In genomic region chr17:50675231-50675630, GRCm38 (mm10) we compare ENCODE assay signal across 13 mouse cellular contexts.
DNase-seq lines count a peak whose midpoint lies in the region; ATAC-seq and TF ChIP-seq lines count a peak whose summit lies in the region.
"Had no signal": no experiment of that assay in that cellular context is flagged by ENCODE, and none has a peak within 500 bp of the region (broad histone marks: within the 10 kb centered on the region; RNA-seq: fewer than 3 reads in every experiment).

No protein-coding gene starts in this region.

- TF ChIP-seq POLR2A in lung, adult 2 months (IDR thresholded peaks at IDR 0.05; ENCODE audit: borderline replicate concordance, extremely low read depth, low read depth, low read length): no peak
- no peak for TF ChIP-seq POLR2A in heart, adult 2 months (IDR thresholded peaks at IDR 0.05; ENCODE audit: insufficient read depth, low read depth, low read length)

- 65% methylated on average over 11 of the region's 11 CpGs for WGBS in kidney, postnatal 0 days
- 63% methylated on average over 11 of the region's 11 CpGs for WGBS in kidney, embryonic 15.5 days
- 54% methylated on average over 11 of the region's 11 CpGs for WGBS in lung, embryonic 14.5 days
- 74% methylated on average over 11 of the region's 11 CpGs for WGBS in lung, adult 2 months
- WGBS in lung, postnatal 0 days: 57% methylated on average over 11 of the region's 11 CpGs
- 83% methylated on average over 11 of the region's 11 CpGs for WGBS in heart, adult 2 months

- TF ChIP-seq CTCF in kidney, postnatal 0 days (IDR thresholded peaks at IDR 0.05; ENCODE audit: low read depth): no peak
- no peak for TF ChIP-seq CTCF in lung, embryonic 14.5 days (IDR thresholded peaks at IDR 0.05; ENCODE audit: low read depth)
- TF ChIP-seq CTCF in lung, adult 2 months (IDR thresholded peaks at IDR 0.05; ENCODE audit: insufficient read depth, low read length): no peak
- TF ChIP-seq CTCF in lung, postnatal 0 days (IDR thresholded peaks at IDR 0.05): no peak
- TF ChIP-seq CTCF in heart, adult 2 months (IDR thresholded peaks at IDR 0.05): no peak

- H3K9ac ChIP-seq in kidney, postnatal 0 days (ENCODE audit: low read depth, low read length): no peak overlapping the region
- no peak overlapping the region for H3K9ac ChIP-seq in kidney, embryonic 15.5 days
- no peak overlapping the region for H3K9ac ChIP-seq in lung, embryonic 14.5 days
- H3K9ac ChIP-seq in lung, postnatal 0 days (replicated peaks; ENCODE audit: low read depth): no peak overlapping the region
- H3K9ac ChIP-seq in heart, adult 2 months (ENCODE audit: low read depth, low read length): no peak overlapping the region
- H3K9ac ChIP-seq: embryonic facial prominence, embryonic 12.5 days; liver, embryonic 15.5 days; midbrain, embryonic 12.5 days had no signal

- TF ChIP-seq EP300 in lung, postnatal 0 days (IDR thresholded peaks at IDR 0.05): no peak
- TF ChIP-seq EP300 in heart, adult 2 months (IDR thresholded peaks at IDR 0.05; ENCODE audit: insufficient read depth, low read depth, low read length): no peak

- H3K27ac ChIP-seq in kidney, postnatal 0 days: no peak overlapping the region
- H3K27ac ChIP-seq in kidney, embryonic 15.5 days: no peak overlapping the region
- peak overlapping the region; percentile 48; the same call in 1 of the 2 replicates for H3K27ac ChIP-seq in lung, embryonic 14.5 days (ENCODE audit: low read depth)
- 0 out of 2 replicates have a peak overlapping the region, but pooled peaks have one; percentile 21 for H3K27ac ChIP-seq in lung, postnatal 0 days (ENCODE audit: low read length)
- no peak overlapping the region for H3K27ac ChIP-seq in heart, adult 2 months
- H3K27ac ChIP-seq: embryonic facial prominence, embryonic 12.5 days; heart, embryonic 10.5 days; liver, embryonic 15.5 days; midbrain, embryonic 12.5 days had no signal

- no peak for ATAC-seq in kidney, postnatal 0 days (replicated peaks; ENCODE audit: low FRiP score, low read depth)
- no peak for ATAC-seq in kidney, embryonic 15.5 days (replicated peaks; ENCODE audit: low FRiP score)
- ATAC-seq in lung, embryonic 14.5 days (ENCODE audit: insufficient read depth): no peak
- peak; percentile 76 for ATAC-seq in lung, postnatal 0 days

- no peaks in the 10 kb centered on the region for H3K4me1 ChIP-seq in kidney, postnatal 0 days (replicated peaks; ENCODE audit: insufficient read depth, low read length)
- H3K4me1 ChIP-seq in kidney, embryonic 15.5 days: peaks cover 8% of the 10 kb centered on the region
- H3K4me1 ChIP-seq in lung, embryonic 14.5 days (ENCODE audit: insufficient read depth): no peaks in the 10 kb centered on the region; the same call in 1 of the 2 replicates
- H3K4me1 ChIP-seq in lung, adult 2 months (ENCODE audit: control insufficient read depth, insufficient read depth, low read length): no peaks in the 10 kb centered on the region; the same call in 1 of the 2 replicates
- no peaks in the 10 kb centered on the region for H3K4me1 ChIP-seq in lung, postnatal 0 days (ENCODE audit: insufficient read depth, low read depth, low read length)
- peaks cover 15% of the 10 kb centered on the region for H3K4me1 ChIP-seq in heart, adult 2 months (ENCODE audit: control insufficient read depth, insufficient read depth, low read length)
- H3K4me1 ChIP-seq: midbrain, embryonic 12.5 days had no signal

- intact Hi-C loops in heart, adult 2 months (cut with DNase I): no loop called here

- H3K36me3 ChIP-seq in kidney, postnatal 0 days (ENCODE audit: insufficient read depth, low read length): no peaks in the 10 kb centered on the region
- H3K36me3 ChIP-seq in kidney, embryonic 15.5 days: no peaks in the 10 kb centered on the region
- H3K36me3 ChIP-seq in lung, embryonic 14.5 days (ENCODE audit: insufficient read depth): no peaks in the 10 kb centered on the region
- H3K36me3 ChIP-seq in lung, postnatal 0 days (ENCODE audit: insufficient read depth, low read length): no peaks in the 10 kb centered on the region
- H3K36me3 ChIP-seq in heart, adult 2 months (ENCODE audit: control insufficient read depth, insufficient read depth, low read length): no peaks in the 10 kb centered on the region; the same call in 1 of the 2 replicates
- H3K36me3 ChIP-seq: embryonic facial prominence, embryonic 12.5 days; heart, embryonic 10.5 days; liver, embryonic 15.5 days; midbrain, embryonic 12.5 days had no signal

- H3K9me3 ChIP-seq in kidney, postnatal 0 days (replicated peaks; ENCODE audit: low read length): no peaks in the 10 kb centered on the region
- H3K9me3 ChIP-seq in kidney, embryonic 15.5 days (replicated peaks): no peaks in the 10 kb centered on the region
- no peaks in the 10 kb centered on the region for H3K9me3 ChIP-seq in lung, embryonic 14.5 days (ENCODE audit: low read depth, low read length)
- no peaks in the 10 kb centered on the region for H3K9me3 ChIP-seq in lung, postnatal 0 days (ENCODE audit: low read length)
- H3K9me3 ChIP-seq: embryonic facial prominence, embryonic 12.5 days; heart, embryonic 10.5 days; liver, embryonic 15.5 days; midbrain, embryonic 12.5 days had no signal

- H3K4me2 ChIP-seq in kidney, postnatal 0 days (ENCODE audit: low read length): no peak overlapping the region
- H3K4me2 ChIP-seq in kidney, embryonic 15.5 days: no peak overlapping the region
- H3K4me2 ChIP-seq in lung, embryonic 14.5 days: no peak overlapping the region
- no peak overlapping the region for H3K4me2 ChIP-seq in lung, postnatal 0 days (replicated peaks; ENCODE audit: low read depth, low read length)
- H3K4me2 ChIP-seq: embryonic facial prominence, embryonic 12.5 days; liver, embryonic 15.5 days; midbrain, embryonic 12.5 days had no signal

- no peaks in the 10 kb centered on the region for H3K79me2 ChIP-seq in heart, adult 2 months (replicated peaks; ENCODE audit: control insufficient read depth, insufficient read depth, low read length)

- no peak overlapping the region for H3K4me3 ChIP-seq in kidney, postnatal 0 days (replicated peaks; ENCODE audit: low read depth, low read length)
- H3K4me3 ChIP-seq in kidney, embryonic 15.5 days (replicated peaks): no peak overlapping the region
- no peak overlapping the region for H3K4me3 ChIP-seq in lung, embryonic 14.5 days (ENCODE audit: low read depth, low read length)
- H3K4me3 ChIP-seq in lung, adult 2 months (replicated peaks; ENCODE audit: extremely low read depth, low read depth, low read length): no peak overlapping the region
- no peak overlapping the region for H3K4me3 ChIP-seq in lung, postnatal 0 days (ENCODE audit: low read depth, low read length)
- H3K4me3 ChIP-seq in heart, adult 2 months: no peak overlapping the region
- H3K4me3 ChIP-seq: embryonic facial prominence, embryonic 12.5 days; heart, embryonic 10.5 days; liver, embryonic 15.5 days; midbrain, embryonic 12.5 days had no signal

- DNase-seq in kidney, postnatal 0 days (ENCODE audit: low spot score): peak; percentile 55
- DNase-seq in lung, embryonic 14.5 days: peak; percentile 56
- DNase-seq in lung, adult 2 months: no peak
- DNase-seq in lung, postnatal 0 days (ENCODE audit: low spot score): peak; percentile 80
- DNase-seq in urinary bladder, postnatal 25 days (ENCODE audit: low spot score): no peak
- no peak for DNase-seq in heart, adult 2 months
- DNase-seq: cerebellum, postnatal 25 days; thymus, adult 18-20 months had no signal

- H3K27me3 ChIP-seq in kidney, postnatal 0 days (ENCODE audit: insufficient read depth, low read length): no peaks in the 10 kb centered on the region
- no peaks in the 10 kb centered on the region for H3K27me3 ChIP-seq in kidney, embryonic 15.5 days
- H3K27me3 ChIP-seq in lung, embryonic 14.5 days (ENCODE audit: insufficient read depth, low read length): no peaks in the 10 kb centered on the region
- H3K27me3 ChIP-seq in lung, postnatal 0 days (replicated peaks; ENCODE audit: insufficient read depth, low read length): no peaks in the 10 kb centered on the region
- H3K27me3 ChIP-seq in heart, adult 2 months (ENCODE audit: control insufficient read depth, insufficient read depth, low read length): no peaks in the 10 kb centered on the region
- H3K27me3 ChIP-seq: embryonic facial prominence, embryonic 12.5 days; liver, embryonic 15.5 days; midbrain, embryonic 12.5 days had no signal

Comparison
In these comparisons a context has a peak if more than half of its experiments do, and no peak if none do; other contexts are left out.
1. DNase-seq: peak in kidney, postnatal 0 days (single experiment), lung, embryonic 14.5 days (single experiment) and lung, postnatal 0 days (single experiment); none in lung, adult 2 months (single experiment), urinary bladder, postnatal 25 days (single experiment) and heart, adult 2 months (0 of 2).
2. H3K27ac ChIP-seq: peak in lung, embryonic 14.5 days (single experiment) and lung, postnatal 0 days (single experiment); none in kidney, postnatal 0 days (single experiment), kidney, embryonic 15.5 days (single experiment) and heart, adult 2 months (single experiment).